Mouse (Mus musculus): ENCODE data around the gene Cd163l1.

The Cd163l1 gene

DNA sequence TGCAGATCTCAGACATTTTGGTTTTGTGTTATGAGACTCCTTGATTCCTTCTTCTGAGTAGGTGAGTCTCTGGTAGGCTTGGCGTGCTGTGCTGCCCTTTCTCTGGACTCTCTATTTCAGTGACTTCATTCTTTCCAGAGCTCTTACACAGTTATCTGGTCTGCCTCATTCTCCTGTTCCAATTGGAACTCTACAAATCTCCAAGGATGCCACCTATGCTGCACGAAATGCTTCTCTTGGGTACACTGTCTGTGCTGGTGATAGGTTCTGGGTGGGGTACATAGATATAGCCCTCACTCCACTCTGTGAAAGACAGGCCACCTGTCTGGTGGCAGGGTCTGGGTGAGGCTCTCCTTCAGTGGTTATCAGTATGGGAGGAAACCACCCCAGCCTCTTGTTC, at the start of gene Cd163l1:
Cd163l1 (plus strand) TSS at position 301 of the 400 bp plus-strand sequence.
- DNase-seq (ENCODE audit: low spot score in 2 of 2), result no peak

DNA sequence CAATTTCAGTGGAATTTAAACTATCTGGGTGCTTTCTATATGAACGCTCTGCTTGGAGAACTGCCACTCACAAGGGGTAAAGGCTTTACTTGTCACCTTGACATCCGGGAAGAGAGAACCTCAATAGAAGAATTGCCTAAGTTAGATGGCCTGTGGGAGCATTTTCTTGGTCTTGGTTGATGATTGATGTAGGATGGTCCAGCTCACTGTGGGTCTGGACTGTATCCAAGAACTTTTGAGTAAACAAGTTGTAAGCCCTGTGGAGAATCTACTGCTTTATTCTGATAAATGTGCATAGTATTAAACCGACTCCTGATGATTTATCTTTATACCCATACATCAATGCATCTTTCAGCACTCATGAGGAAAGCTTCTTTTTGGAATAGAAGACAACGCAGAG, 48.7 kb upstream of the Cd163l1 start:
- DNase-seq (ENCODE audit: low spot score in 2 of 2), result no peak

DNA sequence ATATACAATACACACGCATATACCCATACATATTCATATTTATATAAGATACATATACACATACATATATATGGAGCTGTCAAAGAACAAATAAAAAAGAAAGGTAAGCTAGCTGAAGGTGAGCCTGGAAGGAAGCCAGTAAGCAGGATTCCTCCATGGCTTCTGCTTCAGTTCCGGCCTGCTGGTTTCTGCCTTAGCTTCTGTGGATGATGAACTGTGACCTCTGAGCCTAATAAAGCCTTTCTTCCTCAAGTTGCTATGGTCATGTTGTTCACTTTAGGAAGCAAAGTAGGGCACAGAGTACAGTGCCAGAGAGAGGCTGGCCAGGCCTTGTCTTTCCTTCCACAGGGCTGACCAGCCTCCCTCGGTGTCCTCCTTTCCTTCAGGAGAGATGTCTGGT, 47.2 kb upstream of the Cd163l1 start:
- DNase-seq (ENCODE audit: low spot score in 2 of 2), result no peak

DNA sequence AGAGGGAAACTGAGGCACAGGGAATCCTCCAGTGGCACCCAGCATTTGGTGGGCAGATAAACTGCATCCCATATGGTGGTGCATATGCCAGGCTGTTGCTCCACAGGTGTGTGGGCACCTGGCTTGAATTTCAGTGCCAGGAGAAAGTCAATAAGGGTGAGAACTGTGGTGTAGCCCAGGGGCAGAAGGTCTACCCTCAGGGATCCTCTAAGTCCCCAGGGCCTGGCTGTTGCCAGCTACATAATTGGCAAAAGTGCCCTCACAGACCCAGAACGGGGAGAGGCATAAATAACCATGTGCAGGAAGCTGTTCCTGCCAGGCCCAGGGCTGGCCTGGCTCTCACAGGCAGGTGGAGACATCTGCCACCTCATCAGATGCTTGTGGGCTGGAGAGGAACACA, 45.1 kb upstream of the Cd163l1 start, which contains the start of gene Olfr523:
Olfr523 (plus strand) TSS at position 282 of the 400 bp plus-strand sequence.
- DNase-seq (ENCODE audit: low spot score in 2 of 2), result no peak

DNA sequence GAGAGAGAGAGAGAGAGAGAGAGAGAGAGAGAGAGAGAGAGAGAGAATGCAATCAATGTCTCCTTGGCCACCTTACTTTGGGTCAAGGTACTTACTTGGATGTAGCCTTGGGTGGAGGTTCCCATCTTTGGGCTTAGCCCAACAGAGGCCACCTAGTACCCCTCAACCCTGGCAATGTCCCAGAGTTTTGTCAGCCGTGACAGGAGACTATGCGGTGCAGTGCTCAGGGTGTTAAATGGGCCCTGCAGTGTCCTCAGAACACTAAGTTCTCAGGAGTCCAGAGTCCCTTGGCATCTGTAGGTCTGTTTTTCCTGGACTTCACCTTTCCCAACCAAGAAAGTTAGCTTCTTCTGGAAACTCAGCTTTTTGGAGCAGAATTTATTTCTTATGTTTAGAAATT, 38.9 kb upstream of the Cd163l1 start:
- DNase-seq (ENCODE audit: low spot score in 2 of 2), result no peak

DNA sequence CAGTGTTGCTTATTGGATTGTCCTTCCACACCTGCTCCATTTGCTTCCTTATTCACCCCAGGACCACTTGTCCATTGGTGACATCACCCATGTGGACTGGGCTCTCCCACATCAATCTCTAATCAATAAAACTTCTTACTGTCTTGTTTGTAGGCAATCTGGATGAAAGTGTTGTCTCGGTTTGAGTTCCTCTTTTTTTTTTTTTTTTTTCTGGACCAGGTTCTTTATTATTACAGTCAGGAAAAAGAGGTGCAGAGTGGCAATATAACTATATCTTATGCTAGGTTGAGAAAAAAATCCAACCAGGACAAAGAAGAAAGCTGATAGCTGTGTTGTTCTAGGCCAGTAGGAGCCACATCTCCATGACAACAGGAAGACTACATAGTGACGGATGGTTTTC, 37.4 kb upstream of the Cd163l1 start:
- DNase-seq (ENCODE audit: low spot score in 2 of 2), result no peak

DNA sequence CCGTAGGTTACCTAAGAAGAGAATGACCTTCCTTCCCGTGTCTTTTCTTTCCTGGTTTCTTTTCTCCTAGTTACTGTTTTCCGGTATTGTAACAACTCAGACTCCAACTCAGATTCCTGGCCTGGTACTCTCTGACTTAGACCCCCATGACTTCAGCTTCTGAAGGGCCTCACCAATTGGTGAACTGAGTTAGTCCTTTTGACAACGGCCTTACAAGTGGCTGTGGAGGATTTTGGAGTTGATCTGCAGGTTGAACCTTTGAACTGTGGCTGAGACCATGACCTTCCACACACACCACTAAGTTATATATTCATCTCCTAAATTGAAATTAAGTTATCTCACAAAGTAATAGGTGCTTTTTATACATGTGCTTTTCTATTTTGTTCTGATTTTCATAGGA, 33.9 kb upstream of the Cd163l1 start:
- no peak for DNase-seq (ENCODE audit: low spot score in 2 of 2)

DNA sequence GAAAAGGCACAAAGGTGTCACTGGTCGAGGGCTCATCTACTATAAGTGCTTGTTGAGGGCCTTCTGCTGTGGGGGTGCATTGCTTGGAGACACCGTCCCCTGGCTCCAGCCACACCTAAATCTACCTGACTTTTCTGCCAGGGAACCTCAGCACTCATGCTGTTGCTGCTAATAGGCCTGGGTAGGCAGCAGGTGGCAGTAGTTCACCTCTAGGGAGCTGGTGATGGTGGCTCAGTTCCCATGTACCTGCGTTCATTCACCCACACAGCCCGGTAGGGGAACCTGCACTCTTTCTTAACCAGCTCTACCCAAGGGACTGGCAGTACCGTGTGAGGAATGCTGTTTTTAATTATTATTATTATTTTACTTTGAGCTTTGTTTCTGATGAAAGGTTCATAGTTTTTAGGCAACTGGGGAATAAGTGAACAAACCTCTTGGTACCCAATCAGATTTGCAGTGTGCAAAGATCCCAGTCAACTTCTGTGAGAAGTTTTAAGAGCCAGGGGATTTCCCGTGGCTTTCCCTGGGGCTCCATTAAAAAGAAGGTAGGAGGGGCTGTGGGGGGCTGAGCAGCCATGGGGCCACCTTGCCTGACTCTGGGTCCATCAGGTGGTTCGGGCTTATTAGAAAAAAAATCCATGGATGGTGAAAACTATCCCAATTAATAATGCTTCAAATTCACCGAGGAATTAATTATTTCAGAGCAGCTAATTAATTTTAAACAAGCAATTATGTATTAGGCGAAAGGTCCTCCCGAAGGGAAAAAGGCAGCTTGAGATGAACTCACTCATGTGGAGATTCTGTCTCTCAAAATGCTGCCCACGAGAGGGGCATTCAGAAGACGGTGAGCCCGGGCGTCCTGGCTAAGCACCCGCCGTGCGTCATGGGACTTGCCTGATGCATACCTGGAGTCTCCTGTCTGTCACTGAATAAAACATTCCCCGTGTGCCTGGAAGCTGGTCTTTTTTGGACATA, 31.1 kb upstream of the Cd163l1 start:
- DNase-seq (ENCODE audit: low spot score in 2 of 2), result peak in 1 of 2 experiments; percentile 45

DNA sequence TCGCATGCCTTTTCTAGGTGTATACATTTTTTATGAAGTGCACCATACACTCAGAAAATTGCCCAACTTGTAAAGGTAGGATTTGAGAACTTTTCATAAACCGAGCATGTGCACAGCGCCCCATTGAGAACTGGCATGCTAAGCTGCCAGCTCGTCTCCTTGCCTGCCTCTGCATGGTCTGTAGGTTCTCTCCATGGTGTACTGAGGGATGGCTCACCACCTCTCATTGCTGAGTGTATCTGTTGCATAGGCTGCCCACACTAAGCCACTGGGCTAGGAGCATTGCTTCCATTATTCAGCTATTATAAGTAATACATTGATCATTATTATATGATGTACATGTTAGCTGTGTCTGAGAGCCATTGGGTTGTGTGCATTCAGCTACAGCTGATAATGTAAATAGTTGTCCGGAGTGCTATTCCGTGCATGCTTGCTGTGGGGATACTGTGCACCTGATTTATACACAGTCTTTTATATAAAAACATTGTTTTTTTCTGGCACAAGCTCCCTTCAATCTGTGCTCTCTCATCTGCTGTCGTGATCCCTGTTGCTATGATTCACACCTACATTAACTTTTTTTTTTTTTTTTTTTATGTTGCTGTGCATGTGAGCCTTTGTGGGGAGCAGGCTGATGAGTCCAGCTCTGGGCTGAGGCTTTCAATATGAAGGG, 30.2 kb upstream of the Cd163l1 start:
- DNase-seq (ENCODE audit: low spot score in 2 of 2), result peak in 1 of 2 experiments; percentile 28

DNA sequence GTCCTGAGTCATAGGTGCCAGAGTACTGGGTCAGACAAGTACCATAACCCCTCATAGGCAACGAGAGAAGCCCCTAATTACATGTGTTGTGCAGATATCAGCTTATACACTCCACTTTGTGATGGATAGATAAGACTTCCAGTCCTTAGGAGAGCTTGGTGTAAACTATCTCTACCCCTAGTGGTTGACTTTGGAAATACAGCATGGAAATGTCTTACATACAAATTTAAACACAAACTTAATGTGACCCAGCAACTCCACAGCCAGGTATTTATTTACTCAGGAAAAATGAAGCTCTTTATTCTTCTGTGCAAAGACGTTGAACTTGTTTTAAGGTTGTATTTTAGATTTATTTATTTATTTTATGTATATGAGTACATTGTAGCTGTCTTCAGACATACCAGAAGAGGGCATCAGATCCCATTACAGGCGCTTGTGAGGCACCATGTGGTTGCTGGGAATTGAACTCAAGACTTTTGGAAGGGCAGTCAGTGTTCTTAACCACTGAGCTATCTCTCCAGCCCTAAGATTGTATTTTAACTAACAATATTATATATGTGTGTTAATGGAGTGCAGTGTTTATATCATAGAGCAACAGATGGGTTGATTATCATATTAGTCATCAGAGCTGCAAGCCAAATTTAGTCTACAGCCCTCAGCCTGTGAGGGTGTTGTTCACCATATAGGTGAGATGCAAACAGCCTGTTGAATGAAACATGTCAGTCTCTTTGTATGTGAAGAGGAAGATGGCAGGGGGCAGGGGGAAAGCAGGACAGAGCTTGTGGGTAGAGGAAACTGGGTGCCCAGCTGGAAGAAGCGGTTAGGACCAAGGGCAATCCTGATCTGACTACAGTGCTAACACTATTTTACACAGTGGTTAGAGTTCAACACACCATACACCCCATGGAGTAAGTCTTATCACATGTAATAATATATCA, 29.4 kb upstream of the Cd163l1 start:
- DNase-seq (ENCODE audit: low spot score in 2 of 2), result peak in 1 of 2 experiments; percentile 8

DNA sequence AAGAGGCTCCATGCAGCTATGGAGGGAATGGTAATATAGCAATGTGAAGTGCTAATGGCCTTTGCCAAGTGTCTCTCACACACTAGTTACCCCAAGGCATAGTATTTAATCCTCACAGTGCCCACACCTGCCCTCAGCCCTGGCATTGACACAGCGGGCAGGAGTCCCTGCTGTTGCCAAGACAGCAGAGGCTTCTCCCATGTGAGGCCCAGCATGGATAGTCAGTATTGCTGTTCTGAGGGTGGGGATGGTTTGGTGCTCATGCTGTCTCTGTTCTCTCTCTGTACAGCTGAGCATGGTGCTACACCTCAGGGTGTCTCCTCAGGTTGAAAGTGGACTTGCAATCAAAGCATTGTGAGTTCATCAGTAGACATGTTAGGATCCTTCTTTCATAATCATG, 27.6 kb upstream of the Cd163l1 start:
- no peak for DNase-seq (ENCODE audit: low spot score in 2 of 2)

DNA sequence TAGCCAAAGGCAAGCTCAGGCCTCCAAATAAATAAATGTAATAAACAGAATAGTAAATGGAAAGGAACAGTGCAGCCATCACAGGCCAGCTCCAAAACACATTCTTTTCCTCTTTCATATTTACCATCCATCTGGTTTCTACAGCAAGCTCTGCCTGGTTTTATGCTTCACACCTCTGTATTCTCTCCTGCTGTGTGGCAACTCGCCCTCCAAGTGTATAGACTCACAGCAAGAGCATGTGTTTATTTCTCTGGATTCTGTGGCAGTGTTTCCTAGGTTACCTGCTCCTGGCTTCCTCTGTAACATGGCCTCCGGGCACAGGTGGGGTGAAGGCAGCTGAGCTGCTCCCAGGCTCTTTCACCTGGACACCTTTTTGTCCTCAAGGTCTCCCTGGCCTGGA, 25.6 kb upstream of the Cd163l1 start:
- no peak for DNase-seq (ENCODE audit: low spot score in 2 of 2)

DNA sequence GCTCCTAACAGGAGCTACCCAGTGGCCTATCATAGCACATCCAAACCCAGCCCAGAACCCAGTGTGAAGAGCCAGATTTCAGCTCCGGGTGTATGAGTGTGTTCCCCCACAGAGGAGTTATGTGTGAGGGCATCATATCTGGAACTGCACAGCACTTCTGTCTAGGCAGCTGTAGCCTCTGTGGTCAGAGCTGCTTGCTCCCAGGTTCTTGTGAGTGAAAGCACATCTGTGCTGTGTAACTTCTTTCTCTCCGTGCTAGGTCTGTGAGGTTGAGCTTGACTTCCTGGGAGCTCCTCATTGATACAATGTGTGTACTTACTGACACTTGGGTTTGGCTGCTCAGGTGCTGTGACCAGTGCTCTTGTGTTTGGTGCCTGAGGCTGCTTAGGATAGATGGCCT, 25.2 kb upstream of the Cd163l1 start:
- no peak for DNase-seq (ENCODE audit: low spot score in 2 of 2)

DNA sequence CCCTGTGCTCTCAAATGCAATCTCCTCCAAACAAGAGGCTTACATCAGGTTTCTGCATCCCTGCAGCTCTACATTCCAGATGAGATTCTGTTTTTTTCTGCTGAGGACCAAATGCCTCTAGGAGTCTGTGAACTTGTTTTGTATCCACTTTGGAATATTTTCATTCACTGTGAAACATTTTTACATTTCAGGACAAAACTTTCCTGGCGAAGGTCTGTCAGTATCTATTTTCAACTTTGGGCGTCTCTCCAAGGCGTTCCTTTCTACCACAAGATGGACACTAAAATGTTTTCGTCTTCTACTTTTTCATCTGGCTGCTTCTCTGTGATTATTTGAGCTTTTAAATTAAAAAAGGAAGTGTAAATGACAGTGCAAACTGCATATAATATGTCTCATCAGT, 24.0 kb upstream of the Cd163l1 start:
- peak in 1 of 2 experiments; percentile 8 for DNase-seq (ENCODE audit: low spot score in 2 of 2)

DNA sequence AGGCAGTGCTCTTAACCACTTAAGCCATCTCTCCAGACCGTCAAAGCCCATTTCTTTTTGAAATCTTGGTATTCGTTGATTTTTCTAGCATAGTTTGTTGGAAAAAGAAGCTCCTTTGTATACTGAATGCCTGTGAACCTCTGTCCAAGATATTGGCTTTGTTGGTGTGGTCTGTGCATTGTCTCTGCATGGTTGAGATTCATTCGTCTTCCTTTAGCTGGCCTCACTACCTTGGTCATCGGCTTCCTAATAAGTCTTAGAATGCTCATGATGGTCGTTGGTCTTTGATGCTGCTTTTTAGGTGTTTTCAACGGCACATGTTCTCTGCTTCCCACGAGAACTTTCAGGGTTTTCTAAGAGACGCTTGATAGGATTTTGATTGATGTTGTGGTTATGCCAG, 22.1 kb upstream of the Cd163l1 start:
- no peak for DNase-seq (ENCODE audit: low spot score in 2 of 2)

DNA sequence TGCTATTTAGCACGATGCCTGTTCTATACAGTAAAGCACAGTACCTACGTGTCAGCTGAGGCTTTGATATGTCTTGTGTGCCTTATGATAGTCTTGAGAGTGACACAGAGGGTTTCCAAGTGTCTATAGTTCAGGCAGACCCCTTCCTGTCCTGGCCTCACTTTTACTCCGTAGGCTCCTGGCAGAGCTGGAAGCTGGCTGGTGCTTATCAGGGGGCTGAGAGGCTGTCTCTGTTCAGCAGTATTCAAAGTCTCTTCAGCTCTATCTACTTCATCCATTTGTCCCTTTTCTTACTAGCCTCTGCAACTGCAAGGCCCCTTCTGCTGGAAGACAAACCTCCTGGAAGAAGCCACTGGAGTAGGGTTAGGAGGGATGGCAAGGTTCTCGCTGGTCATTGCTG, 17.0 kb upstream of the Cd163l1 start:
- no peak for DNase-seq (ENCODE audit: low spot score in 2 of 2)

DNA sequence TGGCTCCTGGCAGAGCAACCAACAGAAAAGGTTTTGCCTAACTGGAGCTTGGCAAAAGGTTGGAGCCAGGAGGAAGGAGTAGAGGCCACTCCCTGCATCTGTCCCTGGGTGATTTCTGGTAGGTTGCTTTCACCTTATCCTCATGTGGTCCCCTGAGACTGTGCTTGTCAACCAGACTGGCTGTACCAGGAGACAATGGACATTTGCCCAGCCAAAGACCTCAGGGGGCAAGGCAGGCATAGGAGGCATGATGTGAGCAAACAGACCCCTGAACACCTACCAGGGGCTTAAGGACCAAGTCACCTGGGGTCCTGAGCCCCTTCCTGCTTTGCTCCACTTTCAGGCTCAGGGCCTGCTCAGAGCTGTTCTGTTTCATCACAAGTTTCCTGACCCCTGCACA, 12.2 kb upstream of the Cd163l1 start, which contains the start of gene Olfr524:
Olfr524 (minus strand) TSS at position 101 of the 400 bp plus-strand sequence.
- no peak for DNase-seq (ENCODE audit: low spot score in 2 of 2)

DNA sequence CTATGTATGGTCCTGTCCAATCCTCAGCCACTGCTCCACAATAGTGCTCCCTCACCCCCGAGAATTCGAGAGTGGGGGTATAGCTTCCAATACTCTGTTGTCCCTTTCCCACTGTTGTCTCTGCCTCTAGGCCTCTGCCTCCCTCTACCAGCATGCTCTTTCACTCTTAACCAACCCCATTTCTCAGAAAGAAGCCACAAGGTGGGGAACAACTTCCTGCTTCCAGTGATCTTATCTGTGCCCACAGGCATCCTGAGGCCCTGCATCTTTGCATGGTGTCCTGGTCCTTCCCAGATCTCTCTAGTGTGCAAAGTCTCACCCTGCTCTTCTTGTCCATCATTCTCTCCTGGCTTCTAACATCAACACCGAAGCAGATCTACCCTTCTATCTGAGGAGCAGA, 11.2 kb upstream of the Cd163l1 start:
- no peak for DNase-seq (ENCODE audit: low spot score in 2 of 2)

DNA sequence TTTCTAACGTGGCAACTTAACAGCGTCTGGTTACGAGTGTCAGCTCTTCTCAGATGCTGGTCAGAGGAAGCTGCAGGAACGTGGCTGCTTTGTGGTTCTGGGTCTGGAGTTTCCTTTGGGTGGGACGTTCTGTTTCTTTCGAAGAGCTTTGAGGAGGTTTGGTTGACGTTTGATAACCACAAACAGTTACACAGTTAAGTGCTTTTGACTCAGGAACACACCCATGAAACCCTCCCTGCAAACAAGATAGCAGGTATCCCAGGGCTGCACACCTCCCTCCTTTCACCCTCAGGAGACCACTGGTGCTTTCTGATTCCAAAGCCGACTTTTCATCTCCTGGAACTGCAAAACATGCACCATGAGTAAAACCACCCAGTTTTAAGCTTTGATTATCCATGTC, 9.9 kb upstream of the Cd163l1 start:
- no peak for DNase-seq (ENCODE audit: low spot score in 2 of 2)

DNA sequence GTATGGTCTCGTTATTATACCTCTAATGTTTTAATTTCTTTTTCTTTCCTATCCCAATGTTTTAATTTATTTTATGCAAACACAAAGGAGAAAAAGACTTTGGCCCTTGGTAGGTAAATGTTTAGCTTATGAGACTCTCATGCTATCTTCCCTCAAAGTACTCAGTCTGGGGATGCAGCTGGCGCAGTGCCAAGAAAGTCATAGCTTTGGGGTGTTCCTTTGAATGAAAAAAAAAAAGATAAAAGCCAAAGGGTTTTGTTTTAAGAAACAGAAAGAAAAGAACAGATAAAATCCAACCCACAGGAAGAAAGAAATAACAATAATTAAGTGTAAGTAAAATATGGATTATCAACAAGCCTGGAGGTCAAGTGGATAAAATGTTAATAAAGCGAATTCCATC, 9.4 kb upstream of the Cd163l1 start:
- no peak for DNase-seq (ENCODE audit: low spot score in 2 of 2)

DNA sequence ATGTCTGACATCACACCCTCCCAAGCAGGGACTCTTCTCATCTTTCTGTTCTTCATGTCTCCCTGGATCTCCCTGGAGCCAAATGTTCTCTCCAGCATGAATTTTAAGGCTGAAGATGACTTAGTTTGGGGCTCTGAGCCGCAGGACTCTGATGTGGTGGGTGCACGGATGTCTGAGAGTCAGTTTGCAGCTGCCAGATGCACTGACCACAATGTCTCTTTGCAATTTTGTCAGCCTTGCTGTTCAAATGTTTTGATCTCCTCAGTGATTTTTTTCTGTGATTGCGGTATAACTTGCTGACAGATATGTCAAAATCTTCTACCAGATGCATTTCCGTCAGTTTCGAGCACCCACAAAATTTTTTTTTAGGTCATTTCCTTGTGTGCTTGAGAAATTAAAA, 4.2 kb upstream of the Cd163l1 start:
- no peak for DNase-seq (ENCODE audit: low spot score in 2 of 2)

DNA sequence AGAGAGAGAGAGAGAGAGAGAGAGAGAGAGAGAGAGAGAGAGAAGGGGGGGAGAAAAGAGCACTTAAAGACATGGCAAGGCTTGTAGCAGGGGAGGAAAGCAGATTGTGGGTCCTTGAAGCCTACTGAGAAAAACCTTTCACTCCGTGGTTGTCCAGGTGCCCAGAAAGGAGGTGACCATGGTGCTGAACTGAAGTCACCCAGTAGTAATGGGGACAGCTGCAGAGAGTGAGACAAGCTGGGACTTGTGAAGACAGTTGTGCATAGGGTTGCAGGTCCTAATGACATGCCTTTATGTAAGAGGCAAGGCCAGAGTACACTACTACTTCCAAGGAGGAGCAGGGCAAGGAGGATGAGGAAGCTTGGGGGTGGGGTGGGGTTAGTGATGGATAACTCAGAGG, 1.2 kb downstream of the Cd163l1 start:
- DNase-seq (ENCODE audit: low spot score in 2 of 2), result no peak

All from left cerebral cortex, adult 9 months (tissue).